Mouse (Mus musculus) neutrophil, adult 5-6 weeks (primary cell): Measurements from ENCODE around the gene Gm3500. TPM values are rescaled to one million over a fixed set of nuclear protein-coding genes. Genes with fewer than 3 reads are reported as not detected.
"Not testable (repeated sequence)": the region's sequence is repeated elsewhere in the genome, so short reads cannot be mapped to it uniquely, and the experiment has no call there.

Experiments
- ATAC-seq: fragments of 151-379, 151-347 bp; 2 replicates; pipeline ENCODE4 v1.8.0; 2017; ENCODE audit warnings: mild to moderate bottlenecking, moderate TSS enrichment; ENCODE audit not compliant: insufficient number of reproducible peaks, poor library complexity, low FRiP score, severe bottlenecking; ENCODE audit errors: extremely low read depth
- total RNA-seq: library from RNA; stranded (forward); fragments of 200-1000 nt; gene quantifications from 2 replicates; pipeline ENCODE4 v1.2.3, GENCODE M21; 2017

Gm3500 gene
- total RNA-seq, result not detected in 2 replicates

DNA sequence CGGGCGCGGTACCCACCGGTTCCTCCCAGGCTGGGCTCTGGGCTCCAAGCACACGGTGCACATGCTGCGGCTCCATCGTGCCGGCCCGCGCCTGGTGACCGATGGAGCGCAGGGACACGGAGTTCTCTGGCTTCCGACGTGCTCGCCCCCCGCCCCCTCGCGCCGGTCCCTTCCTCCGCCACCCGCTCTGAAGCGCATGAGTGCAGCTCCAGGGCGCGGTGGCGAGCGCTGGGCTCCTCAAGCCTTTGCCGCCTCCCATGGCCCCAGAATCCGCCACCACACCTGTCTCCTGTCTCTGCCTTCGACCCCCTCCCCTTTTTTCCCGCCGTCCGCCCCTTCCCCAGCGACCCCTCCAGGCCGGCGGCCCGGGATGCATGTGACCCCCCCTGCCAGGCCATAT, at the start of gene Gm3500:
Gene Gm3500 (minus strand): TSS at position 101 of the 400 bp plus-strand sequence.
- ATAC-seq, result not testable (repeated sequence)

DNA sequence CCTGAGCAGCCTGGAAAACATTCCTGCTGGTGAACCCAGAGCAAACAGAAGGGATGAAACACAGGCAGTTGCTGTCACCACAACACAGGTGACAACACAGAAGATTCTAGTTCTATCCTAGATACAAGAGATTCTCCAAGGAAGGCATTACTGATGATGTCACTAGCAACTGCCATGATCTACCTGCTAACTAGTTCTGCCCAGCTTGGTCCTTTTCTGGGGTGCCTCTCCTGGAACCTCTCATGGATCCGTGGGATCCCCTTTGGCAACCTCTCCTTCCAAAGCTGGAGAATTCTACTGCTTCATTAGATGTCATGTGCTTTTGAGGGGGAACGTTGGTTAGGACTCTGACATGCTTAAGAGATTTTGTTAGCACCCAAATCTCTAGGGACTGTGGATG, 54.0 kb downstream of the Gm3500 start, which contains the start of gene Gm3542:
Gene Gm3542 (minus strand): TSS at position 101 of the 400 bp plus-strand sequence.
- ATAC-seq, result not testable (repeated sequence)

Other genes with a start within 250 kb of the Gm3500 start
- gene Gm3317, start 224.5 kb downstream of the Gm3500 start, total RNA-seq, result not detected in 2 replicates
- gene Gm8271, start 203.3 kb downstream of the Gm3500 start, total RNA-seq, result not detected in 2 replicates
- gene Gm3526, start 128.5 kb downstream of the Gm3500 start, total RNA-seq, result not detected in 2 replicates
- not detected in 2 replicates for gene Gm3542, start 54.1 kb downstream of the Gm3500 start, total RNA-seq
- not detected in 2 replicates for gene Gm3194, start 66.4 kb upstream of the Gm3500 start, total RNA-seq
- gene Gm8246, start 88.8 kb upstream of the Gm3500 start, total RNA-seq, result not detected in 2 replicates
- gene Gm3187, start 95.2 kb upstream of the Gm3500 start, total RNA-seq, result 0.25 TPM in 1 of 2 replicates, not detected in the other
- gene Gm3488, start 112.6 kb upstream of the Gm3500 start, total RNA-seq, result not detected in 2 replicates
- not detected in 2 replicates for gene Gm3532, start 149.4 kb upstream of the Gm3500 start, total RNA-seq
- not detected in 2 replicates for gene Gm8265, start 244.0 kb upstream of the Gm3500 start, total RNA-seq